Mouse (Mus musculus): ENCODE measurements around the gene Satb2.
A peak's percentile ranks its signal among the peaks of the same experiment; 100 is the strongest.

Satb2 gene

GRCm38 (mm10) chr1:56978151-56978700, at the start of gene Satb2:
Gene Satb2 (minus strand): TSS chr1:56978650.
- peak; percentile 50 for DNase-seq (ENCODE audit: low read depth, low spot score)

- no peak for DNase-seq (ENCODE audit: low read depth, low spot score)
Measured at GRCm38 (mm10) chr1:57018941-57019340, 40.5 kb upstream of the Satb2 start.

DNA sequence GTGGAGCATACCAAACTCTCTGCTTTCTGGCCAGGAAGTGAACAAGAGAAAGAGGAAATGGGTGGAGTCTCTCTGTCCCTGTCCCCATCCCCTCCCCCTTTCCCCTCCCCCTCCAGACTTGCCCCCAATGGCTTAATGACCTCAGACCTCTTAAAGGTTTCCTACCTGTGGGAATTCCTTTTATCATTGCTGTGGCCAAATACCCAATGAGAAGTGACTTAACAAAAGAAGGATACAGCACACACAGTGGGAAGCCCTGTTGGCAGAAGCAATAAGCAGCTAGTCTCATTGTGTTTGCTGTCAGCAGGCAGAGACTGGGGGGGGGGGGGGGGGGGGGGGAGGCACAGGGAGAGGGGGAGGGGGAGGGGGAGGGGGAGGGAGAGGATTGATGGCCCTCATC, 35.4 kb upstream of the Satb2 start:
- DNase-seq (ENCODE audit: low read depth, low spot score) = peak; percentile 68

DNA sequence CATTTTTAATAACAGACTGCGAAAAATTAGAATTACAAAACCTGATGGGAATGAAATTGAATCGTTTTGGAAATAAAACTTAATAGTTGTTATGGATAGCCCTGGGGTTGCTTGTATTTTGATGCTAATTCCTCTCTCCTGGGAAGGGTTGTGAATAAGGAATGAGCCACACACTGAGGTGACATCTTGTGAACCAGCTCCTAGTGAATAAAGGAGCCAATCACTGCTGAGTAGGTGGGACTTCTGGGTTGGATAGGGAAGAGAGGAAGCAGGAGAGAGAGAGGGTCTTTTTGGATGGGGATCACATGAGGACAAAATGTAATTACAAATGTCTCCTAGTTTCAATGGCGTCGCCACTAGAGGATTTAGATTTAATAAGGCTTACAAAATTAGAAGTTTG, 30.7 kb upstream of the Satb2 start:
- peak; percentile 25 for DNase-seq (ENCODE audit: low read depth, low spot score)

DNA sequence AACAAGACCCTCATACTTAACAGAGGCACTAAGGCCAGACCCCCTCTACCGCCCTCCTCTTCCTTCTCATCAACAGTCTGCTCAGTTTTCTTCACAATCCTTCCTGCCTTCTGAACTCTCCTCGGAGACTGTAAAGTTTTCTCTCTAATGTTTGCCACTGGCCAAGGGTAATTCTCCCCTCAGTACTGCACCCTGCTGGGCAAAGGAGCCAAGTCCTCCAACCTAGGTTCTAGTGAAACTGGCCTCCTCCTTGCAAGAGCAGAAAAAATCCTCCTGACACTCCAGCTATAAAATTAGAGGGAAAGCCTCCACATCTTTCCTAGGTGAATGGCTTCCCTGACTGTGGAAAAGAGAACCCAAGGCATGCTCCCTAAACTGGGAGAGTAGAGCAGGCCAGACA, 16.6 kb upstream of the Satb2 start:
- DNase-seq (ENCODE audit: low read depth, low spot score) = peak; percentile 27

- no peak for DNase-seq (ENCODE audit: low read depth, low spot score)
Measured at GRCm38 (mm10) chr1:56992310-56992709, 13.9 kb upstream of the Satb2 start.

DNA sequence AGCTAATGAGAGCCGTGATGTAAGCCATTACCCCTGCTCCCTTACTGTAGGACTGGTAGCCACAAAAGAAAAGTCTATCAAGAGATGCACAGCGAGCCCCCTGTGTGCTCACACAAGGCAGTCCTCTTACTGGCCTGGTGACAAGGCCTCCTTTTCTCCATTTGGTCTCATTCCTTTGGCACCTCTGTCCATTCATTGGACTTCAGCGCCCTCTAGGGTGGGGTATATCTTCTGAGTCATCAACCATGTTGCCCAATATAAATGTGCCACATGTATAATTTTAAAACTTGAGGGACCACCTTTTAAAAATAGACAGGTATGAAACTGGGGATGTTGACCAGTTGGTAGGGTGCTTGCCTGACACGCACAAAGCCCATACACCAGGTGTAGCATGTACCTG, 13.2 kb upstream of the Satb2 start:
- peak; percentile 51 for DNase-seq (ENCODE audit: low read depth, low spot score)

GRCm38 (mm10) chr1:56984483-56984810, 6.0 kb upstream of the Satb2 start:
- DNase-seq (ENCODE audit: low read depth, low spot score) = no peak

GRCm38 (mm10) chr1:56983771-56984482, 5.5 kb upstream of the Satb2 start:
- peak; percentile 17 for DNase-seq (ENCODE audit: low read depth, low spot score)

DNA sequence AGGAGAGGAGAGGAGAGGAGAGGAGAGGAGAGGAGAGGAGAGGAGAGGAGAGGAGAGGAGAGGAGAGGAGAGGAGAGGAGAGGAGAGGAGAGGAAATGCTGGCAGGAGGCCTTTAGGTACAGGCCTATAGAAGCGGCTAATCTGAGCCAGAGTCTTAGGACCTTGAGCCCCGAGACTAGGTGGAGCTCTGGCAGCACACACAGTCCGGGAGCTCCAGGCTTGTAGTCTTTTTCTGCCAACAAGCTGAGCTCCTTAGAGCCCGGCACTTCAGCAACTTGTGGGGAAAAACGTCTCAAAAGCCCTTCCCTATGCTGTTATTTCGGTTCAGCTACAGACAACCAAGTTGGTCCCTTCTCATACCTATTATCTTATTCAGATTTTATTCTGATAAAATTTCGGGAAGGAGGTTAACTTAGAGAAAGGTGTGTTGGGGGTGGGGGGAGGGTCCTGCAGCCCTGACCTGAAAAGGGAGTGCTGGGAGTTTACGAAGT, 4.7 kb upstream of the Satb2 start:
- peak; percentile 41 for DNase-seq (ENCODE audit: low read depth, low spot score)

GRCm38 (mm10) chr1:56982631-56983030, 4.2 kb upstream of the Satb2 start:
- no peak for DNase-seq (ENCODE audit: low read depth, low spot score)

DNA sequence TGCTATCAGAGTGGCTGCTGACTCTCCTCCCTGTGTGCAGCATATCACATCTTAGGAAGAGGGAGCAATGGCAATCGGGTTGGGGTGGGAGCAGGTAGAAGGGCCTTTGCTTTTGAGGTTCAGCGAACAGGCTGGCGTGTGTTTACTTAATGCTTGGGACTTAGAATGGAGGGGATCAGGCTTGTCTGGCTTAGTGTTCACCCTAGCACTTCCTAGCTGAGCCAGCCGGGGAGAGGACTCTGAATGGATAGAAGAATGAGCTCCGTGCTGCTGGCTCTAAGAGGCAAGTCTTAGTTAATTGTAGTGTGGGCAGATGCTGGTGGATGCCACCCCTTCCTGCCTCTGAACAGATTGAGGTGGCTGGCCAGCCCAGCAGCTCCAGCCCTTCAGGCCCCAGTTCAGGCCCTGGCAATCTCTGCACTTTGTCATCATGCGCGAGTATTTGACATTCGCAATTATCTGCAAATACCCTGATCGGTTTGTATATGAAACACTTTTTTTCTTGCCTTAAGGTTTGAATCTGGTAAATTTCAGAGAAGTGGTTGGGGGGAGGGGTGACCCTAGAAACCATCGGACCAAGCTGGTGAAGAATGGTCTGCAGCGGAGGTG, 3.6 kb upstream of the Satb2 start:
- DNase-seq (ENCODE audit: low read depth, low spot score) = no peak

DNA sequence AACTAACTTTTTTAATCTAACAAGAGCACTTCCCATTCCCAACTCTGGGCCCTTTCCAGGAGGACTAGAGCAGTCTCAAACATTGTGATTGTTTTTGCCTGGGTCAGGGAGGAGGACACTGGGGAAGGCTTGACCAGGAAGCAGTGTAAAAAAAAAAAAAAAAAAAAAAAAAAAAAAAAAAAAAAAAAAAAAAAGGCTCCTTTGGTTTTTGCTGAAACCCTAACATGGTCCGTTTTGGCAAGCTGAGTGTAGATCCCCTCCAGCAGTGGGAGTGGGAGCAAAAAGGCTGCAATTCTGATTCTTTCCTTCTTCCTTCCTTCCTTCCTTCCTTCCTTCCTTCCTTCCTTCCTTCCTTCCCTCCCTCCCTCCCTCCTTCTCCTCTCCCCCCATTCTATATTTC, 3.1 kb upstream of the Satb2 start:
- DNase-seq (ENCODE audit: low read depth, low spot score) = no peak

DNA sequence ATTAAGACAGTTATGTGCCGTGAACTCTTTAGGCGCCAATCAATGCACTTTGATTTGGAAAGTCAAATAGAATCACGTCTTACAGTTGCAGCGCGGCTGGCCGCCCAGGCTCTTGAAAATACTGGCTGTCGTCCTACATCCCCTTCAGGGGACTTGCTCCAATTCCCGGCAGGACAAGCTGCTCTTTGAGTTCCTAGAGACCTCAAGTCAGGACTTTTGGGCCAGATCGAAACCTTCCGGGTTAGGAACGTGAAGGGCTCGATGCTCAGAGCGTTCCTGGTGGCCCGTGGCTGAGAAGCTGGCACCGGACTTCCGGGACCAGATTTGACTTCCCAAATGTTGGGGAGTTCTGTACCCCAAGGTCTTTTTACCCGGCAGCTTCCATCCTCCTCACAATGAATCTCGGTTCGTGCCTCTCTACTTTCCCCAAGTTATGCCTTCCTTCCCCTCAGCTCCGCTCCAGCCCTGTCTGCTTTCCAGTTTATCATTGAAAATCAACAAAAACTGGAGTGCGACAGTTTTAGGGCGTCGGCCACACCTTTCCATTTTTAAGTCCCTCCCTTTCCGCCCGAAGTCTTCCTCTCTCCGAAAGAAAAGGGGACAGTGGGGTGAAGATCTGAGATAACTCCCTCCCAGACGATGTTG, 2.3 kb upstream of the Satb2 start:
- DNase-seq (ENCODE audit: low read depth, low spot score) = peak; percentile 36

GRCm38 (mm10) chr1:56979531-56980395, 1.3 kb upstream of the Satb2 start:
- no peak for DNase-seq (ENCODE audit: low read depth, low spot score)

GRCm38 (mm10) chr1:56977201-56978100, 999 bp downstream of the Satb2 start:
- peak; percentile 81 for DNase-seq (ENCODE audit: low read depth, low spot score)

DNA sequence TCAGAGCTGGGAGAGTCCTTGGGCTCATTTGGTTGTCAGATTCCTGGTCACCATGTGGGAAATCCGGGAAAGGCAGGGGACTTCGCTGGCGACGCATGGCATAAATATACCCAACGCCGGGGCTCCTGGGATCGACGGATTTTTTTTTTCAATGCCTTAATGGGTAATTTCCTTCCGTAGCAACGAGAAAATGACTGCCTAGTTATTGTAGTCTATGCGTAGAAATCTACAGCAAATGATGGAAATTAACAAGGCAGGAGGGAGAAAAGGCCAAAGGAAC, 1.7 kb downstream of the Satb2 start:
- no peak for DNase-seq (ENCODE audit: low read depth, low spot score)

GRCm38 (mm10) chr1:56976044-56976824, 2.2 kb downstream of the Satb2 start:
- DNase-seq (ENCODE audit: low read depth, low spot score) = peak; percentile 39

GRCm38 (mm10) chr1:56975546-56975945, 2.9 kb downstream of the Satb2 start:
- peak; percentile 68 for DNase-seq (ENCODE audit: low read depth, low spot score)

GRCm38 (mm10) chr1:56974187-56974586, 4.3 kb downstream of the Satb2 start:
- no peak for DNase-seq (ENCODE audit: low read depth, low spot score)

Data from ES-CJ7 (cell line).